Mouse (Mus musculus) embryonic facial prominence, embryonic 13.5 days (tissue): ENCODE data around the gene Gas2l1. TPM values are rescaled to one million over a fixed set of nuclear protein-coding genes. Genes with fewer than 3 reads are reported as not detected.

Experiments used
- ATAC-seq: fragments of 200-750 bp; cut with Nextera tagmentation; 2 replicates; pipeline ENCODE4 v1.8.0; 2017; ENCODE audit warnings: low read depth; ENCODE audit not compliant: insufficient number of reproducible peaks, insufficient read depth, low FRiP score, low TSS enrichment
- H3K27ac ChIP-seq: fragments of 300-500 bp; sonication (generic); 2 replicates; pipeline ENCODE4 v1.5.1; 2015; ENCODE audit warnings: moderate library complexity, mild to moderate bottlenecking, inconsistent platforms
- H3K27me3 ChIP-seq: fragments of 300-500 bp; sonication (generic); 2 replicates; pipeline ENCODE4 v1.6.1; 2015; ENCODE audit warnings: mild to moderate bottlenecking, inconsistent platforms
- H3K36me3 ChIP-seq: fragments of 300-500 bp; sonication (generic); 2 replicates; pipeline ENCODE4 v1.6.1; 2015; ENCODE audit warnings: mild to moderate bottlenecking, inconsistent platforms
- H3K4me1 ChIP-seq: fragments of 300-500 bp; sonication (generic); 2 replicates; pipeline ENCODE4 v1.6.1; 2015; ENCODE audit warnings: inconsistent platforms
- H3K4me2 ChIP-seq: fragments of 300-500 bp; sonication (generic); 2 replicates; pipeline ENCODE4 v1.6.1; 2015; ENCODE audit warnings: moderate library complexity, mild to moderate bottlenecking, inconsistent platforms
- H3K4me3 ChIP-seq: fragments of 300-500 bp; sonication (generic); 2 replicates; pipeline ENCODE4 v1.5.1; 2015; ENCODE audit warnings: mild to moderate bottlenecking, inconsistent platforms
- H3K9ac ChIP-seq: fragments of 300-500 bp; sonication (generic); 2 replicates; pipeline ENCODE4 v1.6.1; 2015; ENCODE audit warnings: mild to moderate bottlenecking, inconsistent platforms
- H3K9me3 ChIP-seq: fragments of 300-500 bp; sonication (generic); 2 replicates; pipeline ENCODE4 v1.6.1; 2016; ENCODE audit warnings: inconsistent platforms
- WGBS: fragments of 180-500 bp; shearing (Covaris S2); methylation state at CpG from one replicate; pipeline ENCODE4 v1.1.7; 2015; ENCODE audit warnings: mixed read lengths; 5-methylcytosine and 5-hydroxymethylcytosine counted together
- polyA plus RNA-seq: library from polyadenylated mRNA; unstranded; fragments of >200 nt; fragmentation: Nextera tagmentation; extraction: Ambion mirVana; gene quantifications from 2 replicates; pipeline ENCODE4 v1.2.1, GENCODE M21; 2015

The Gas2l1 gene
- polyA plus RNA-seq, 1 experiment from 2014 or later: 30.0 TPM

GRCm38 (mm10) chr11:5063561-5064281 is 1.4 kb downstream of the Gas2l1 start:
- Histone ChIP-seq H3K9ac (peak overlapping the region; percentile 86), H3K36me3 (peaks cover 16% of the 10 kb centered on the region), H3K4me1 (peaks cover 55% of the 10 kb centered on the region), H3K4me2 (peak overlapping the region; percentile 95), H3K27me3 (peaks cover 61% of the 10 kb centered on the region), H3K27ac (no peak overlapping the region), H3K4me3 (peak overlapping the region; percentile 76), H3K9me3 (no peaks in the 10 kb centered on the region)
- WGBS: 48% methylated on average over 31 of the region's 31 CpGs
- ATAC-seq: no peak

- peaks cover 68% of the 10 kb centered on the region for H3K27me3 ChIP-seq
- H3K9me3 ChIP-seq: no peaks in the 10 kb centered on the region
- no peak overlapping the region for H3K9ac ChIP-seq
- H3K4me1 ChIP-seq: peaks cover 60% of the 10 kb centered on the region
- WGBS: 62% methylated on average over 13 of the region's 13 CpGs
- ATAC-seq: no peak
- H3K4me2 ChIP-seq: peak overlapping the region; percentile 95
- peaks cover 8% of the 10 kb centered on the region for H3K36me3 ChIP-seq
- peak overlapping the region; percentile 42; the same call in 1 of the 2 replicates for H3K4me3 ChIP-seq
- no peak overlapping the region for H3K27ac ChIP-seq
Measured at GRCm38 (mm10) chr11:5062860-5063505, 2.1 kb downstream of the Gas2l1 start.

- peak overlapping the region; percentile 42 for H3K4me3 ChIP-seq
- peaks cover 66% of the 10 kb centered on the region for H3K4me1 ChIP-seq
- H3K9me3 ChIP-seq: no peaks in the 10 kb centered on the region
- no peak for ATAC-seq
- 16% methylated on average over 13 of the region's 13 CpGs for WGBS
- peak overlapping the region; percentile 71 for H3K9ac ChIP-seq
- peak overlapping the region; percentile 95 for H3K4me2 ChIP-seq
- H3K27me3 ChIP-seq: peaks cover 75% of the 10 kb centered on the region
- peaks cover 6% of the 10 kb centered on the region; the same call in 1 of the 2 replicates for H3K36me3 ChIP-seq
- no peak overlapping the region for H3K27ac ChIP-seq
Measured at GRCm38 (mm10) chr11:5062326-5062725, 2.8 kb downstream of the Gas2l1 start.

GRCm38 (mm10) chr11:5061413-5062139 is 3.6 kb downstream of the Gas2l1 start:
- Histone ChIP-seq H3K9me3 (no peaks in the 10 kb centered on the region), H3K4me1 (peaks cover 67% of the 10 kb centered on the region), H3K9ac (peak overlapping the region; percentile 71), H3K4me3 (peak overlapping the region; percentile 42), H3K36me3 (peaks cover 6% of the 10 kb centered on the region; the same call in 1 of the 2 replicates), H3K27me3 (peaks cover 82% of the 10 kb centered on the region), H3K4me2 (peak overlapping the region; percentile 95), H3K27ac (no peak overlapping the region)
- 2% methylated on average over 62 of the region's 62 CpGs for WGBS
- peak; percentile 9; the same call in 1 of the 2 replicates for ATAC-seq

GRCm38 (mm10) chr11:5060756-5061412 is 4.2 kb downstream of the Gas2l1 start:
- peak overlapping the region; percentile 71; the same call in 1 of the 2 replicates for H3K9ac ChIP-seq
- H3K4me1 ChIP-seq: peaks cover 69% of the 10 kb centered on the region
- WGBS: 54% methylated on average over 28 of the region's 28 CpGs

GRCm38 (mm10) chr11:5059704-5060156 is 5.4 kb downstream of the Gas2l1 start:
- peak overlapping the region; percentile 14; the same call in 1 of the 2 replicates for H3K4me3 ChIP-seq
- WGBS: 10% methylated on average over 27 of the region's 27 CpGs
- H3K9me3 ChIP-seq: no peaks in the 10 kb centered on the region
- peaks cover 66% of the 10 kb centered on the region for H3K4me1 ChIP-seq
- no peak overlapping the region for H3K27ac ChIP-seq
- peaks cover 6% of the 10 kb centered on the region; the same call in 1 of the 2 replicates for H3K36me3 ChIP-seq
- peaks cover 100% of the 10 kb centered on the region for H3K27me3 ChIP-seq
- H3K4me2 ChIP-seq: peak overlapping the region; percentile 20; the same call in 1 of the 2 replicates
- H3K9ac ChIP-seq: no peak overlapping the region
- ATAC-seq: no peak

More at GRCm38 (mm10) chr11:5060756-5061412, 4.2 kb downstream of the Gas2l1 start:
- Histone ChIP-seq H3K4me2 (peak overlapping the region; percentile 95), H3K4me3 (peak overlapping the region; percentile 42), H3K27ac (no peak overlapping the region), H3K36me3 (peaks cover 6% of the 10 kb centered on the region; the same call in 1 of the 2 replicates), H3K27me3 (peaks cover 89% of the 10 kb centered on the region), H3K9me3 (no peaks in the 10 kb centered on the region)
- ATAC-seq: no peak

GRCm38 (mm10) chr11:5059230-5059629 is 5.9 kb downstream of the Gas2l1 start:
- Histone ChIP-seq H3K36me3 (peaks cover 6% of the 10 kb centered on the region; the same call in 1 of the 2 replicates), H3K9me3 (no peaks in the 10 kb centered on the region), H3K4me1 (peaks cover 61% of the 10 kb centered on the region), H3K4me2 (peak overlapping the region; percentile 20; the same call in 1 of the 2 replicates), H3K9ac (no peak overlapping the region), H3K27ac (no peak overlapping the region), H3K27me3 (peaks cover 95% of the 10 kb centered on the region), H3K4me3 (peak overlapping the region; percentile 14; the same call in 1 of the 2 replicates)
- ATAC-seq: no peak
- WGBS: 10% methylated on average over 14 of the region's 14 CpGs

GRCm38 (mm10) chr11:5058783-5059182 is 6.3 kb downstream of the Gas2l1 start:
- Histone ChIP-seq H3K36me3 (peaks cover 6% of the 10 kb centered on the region; the same call in 1 of the 2 replicates), H3K27me3 (peaks cover 90% of the 10 kb centered on the region), H3K4me3 (no peak overlapping the region), H3K9ac (no peak overlapping the region), H3K4me2 (peak overlapping the region; percentile 94; the same call in 1 of the 2 replicates), H3K4me1 (peaks cover 57% of the 10 kb centered on the region), H3K9me3 (no peaks in the 10 kb centered on the region), H3K27ac (no peak overlapping the region)
- ATAC-seq: no peak
- WGBS: 30% methylated on average over 9 of the region's 9 CpGs

GRCm38 (mm10) chr11:5057856-5058641 is 7.1 kb downstream of the Gas2l1 start, which contains the start of gene Rasl10a:
Rasl10a (plus strand) TSS chr11:5058128.
- no peak for ATAC-seq
- H3K4me3 ChIP-seq: peak within 1 kb of the TSS; percentile 55
- no peaks in the 10 kb centered on the region for H3K9me3 ChIP-seq
- peaks cover 83% of the 10 kb centered on the region for H3K27me3 ChIP-seq
- 2% methylated on average over 77 of the region's 77 CpGs for WGBS
- H3K36me3 ChIP-seq: peaks cover 6% of the 10 kb centered on the region; the same call in 1 of the 2 replicates
- peak within 1 kb of the TSS; percentile 94 for H3K4me2 ChIP-seq
- peak within 1 kb of the TSS; percentile 75 for H3K9ac ChIP-seq
- no peak within 1 kb of the TSS for H3K27ac ChIP-seq
- H3K4me1 ChIP-seq: peaks cover 49% of the 10 kb centered on the region

GRCm38 (mm10) chr11:5057541-5057855 is 7.6 kb downstream of the Gas2l1 start:
- Histone ChIP-seq H3K4me1 (peaks cover 45% of the 10 kb centered on the region), H3K4me3 (peak overlapping the region; percentile 55), H3K27ac (no peak overlapping the region), H3K27me3 (peaks cover 77% of the 10 kb centered on the region), H3K36me3 (peaks cover 6% of the 10 kb centered on the region; the same call in 1 of the 2 replicates), H3K9me3 (no peaks in the 10 kb centered on the region), H3K9ac (peak overlapping the region; percentile 75), H3K4me2 (peak overlapping the region; percentile 94)
- ATAC-seq: no peak
- 16% methylated on average over 8 of the region's 8 CpGs for WGBS
